Mouse (Mus musculus) neural tube, embryonic 13.5 days (tissue): ENCODE measurements around the gene Cryab. TPM values are rescaled to one million over a fixed set of nuclear protein-coding genes. Genes with fewer than 3 reads are reported as not detected.
A peak's percentile ranks its signal among the peaks of the same experiment; 100 is the strongest.

ENCODE experiments used
- ATAC-seq: fragments of 200-750 bp; cut with Nextera tagmentation; 2 replicates; pipeline ENCODE4 v1.8.0; 2017; ENCODE audit warnings: low read depth, mild to moderate bottlenecking, moderate TSS enrichment, moderate library complexity
- H3K27ac ChIP-seq: fragments of 300-500 bp; sonication (generic); replicated peaks from 2 replicates; pipeline ENCODE4 v1.5.1; 2015; ENCODE audit warnings: moderate library complexity, mild to moderate bottlenecking, inconsistent platforms
- H3K27me3 ChIP-seq: fragments of 300-500 bp; sonication (generic); 2 replicates; pipeline ENCODE4 v1.6.1; 2015; ENCODE audit warnings: mild to moderate bottlenecking, inconsistent platforms
- H3K36me3 ChIP-seq: fragments of 300-500 bp; sonication (generic); 2 replicates; pipeline ENCODE4 v1.6.1; 2015; ENCODE audit warnings: mild to moderate bottlenecking, inconsistent platforms
- H3K4me1 ChIP-seq: fragments of 300-500 bp; sonication (generic); replicated peaks from 2 replicates; pipeline ENCODE4 v1.6.1; 2015; ENCODE audit warnings: inconsistent platforms
- H3K4me2 ChIP-seq: fragments of 300-500 bp; sonication (generic); 2 replicates; pipeline ENCODE4 v1.6.1; 2015; ENCODE audit warnings: inconsistent platforms, mild to moderate bottlenecking, moderate library complexity
- H3K4me3 ChIP-seq: fragments of 300-500 bp; sonication (generic); 2 replicates; pipeline ENCODE4 v1.5.1; 2015; ENCODE audit warnings: mild to moderate bottlenecking, inconsistent platforms
- H3K9ac ChIP-seq: fragments of 300-500 bp; sonication (generic); 2 replicates; pipeline ENCODE4 v1.6.1; 2015; ENCODE audit warnings: moderate library complexity, mild to moderate bottlenecking, inconsistent platforms
- H3K9me3 ChIP-seq: fragments of 300-500 bp; sonication (generic); 2 replicates; pipeline ENCODE4 v1.6.1; 2016; ENCODE audit warnings: inconsistent platforms
- WGBS: fragments of 180-500 bp; shearing (Covaris S2); methylation state at CpG from one replicate; pipeline ENCODE4 v1.1.7; 2015; 5-methylcytosine and 5-hydroxymethylcytosine counted together
- polyA plus RNA-seq: library from polyadenylated mRNA; unstranded; fragments of >200 nt; fragmentation: Nextera tagmentation; extraction: Ambion mirVana; gene quantifications from 2 replicates; pipeline ENCODE4 v1.2.1, GENCODE M21; 2015

Cryab gene
- polyA plus RNA-seq, 1 experiment from 2014 or later, result 15.3 TPM

DNA sequence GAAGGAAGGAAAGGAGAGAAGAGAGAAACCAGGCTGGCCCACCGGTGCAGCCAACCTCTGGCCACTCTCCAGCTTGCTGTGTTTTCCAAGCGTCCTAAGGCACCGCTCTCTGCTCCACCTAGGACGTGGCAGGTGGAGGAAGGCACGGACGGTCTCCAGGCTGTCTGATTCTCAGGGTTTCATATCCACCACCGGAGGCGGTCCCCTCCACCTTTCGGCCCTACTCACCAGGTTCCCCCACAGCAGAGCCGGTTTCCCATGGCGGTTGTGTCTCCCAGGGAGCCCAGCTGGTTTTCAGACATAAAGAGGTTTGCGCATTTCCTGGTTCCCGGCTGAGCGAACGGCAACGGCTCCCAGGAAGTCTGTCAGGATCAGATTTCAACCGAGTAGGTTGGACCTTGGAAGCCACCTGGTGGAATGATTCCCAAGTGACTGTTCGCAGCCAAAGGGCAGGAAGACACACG lies 4.9 kb upstream of the Cryab start, which contains the start of gene 2310030G06Rik:
Gene 2310030G06Rik, minus strand, starts transcription at position 323 of the 464 bp plus-strand sequence.
- Histone ChIP-seq H3K9me3 (no peaks in the 10 kb centered on the region), H3K36me3 (no peaks in the 10 kb centered on the region), H3K4me1 (peaks cover 13% of the 10 kb centered on the region), H3K4me2 (peak within 1 kb of the TSS; percentile 61), H3K27ac (no peak within 1 kb of the TSS), H3K27me3 (peaks cover 8% of the 10 kb centered on the region), H3K4me3 (peak within 1 kb of the TSS; percentile 36), H3K9ac (peak within 1 kb of the TSS; percentile 66)
- ATAC-seq, result no peak; the same call in 1 of the 2 replicates
- 2% methylated on average over 19 of the region's 19 CpGs for WGBS

DNA sequence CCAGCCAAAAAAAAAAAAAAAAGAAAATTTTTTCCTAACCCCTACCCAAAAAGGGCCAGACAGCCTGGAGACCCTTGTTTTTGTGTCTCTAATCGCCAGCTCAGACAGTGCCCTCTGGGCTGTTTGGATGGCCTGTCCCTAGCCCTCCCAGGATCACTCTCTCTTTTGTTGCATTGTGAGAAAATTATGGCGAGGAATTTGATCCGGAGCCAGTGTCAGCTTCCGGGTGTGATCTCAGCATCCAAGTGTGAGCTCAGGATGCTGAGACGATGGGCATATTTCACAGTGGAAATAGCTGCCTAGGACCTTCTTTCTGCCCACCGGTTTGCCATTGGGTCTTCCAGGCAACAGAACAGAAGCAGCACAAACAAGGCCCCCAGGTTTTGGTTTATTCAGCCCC lies 419 bp upstream of the Cryab start:
- no peaks in the 10 kb centered on the region for H3K9me3 ChIP-seq
- H3K4me1 ChIP-seq, result peaks cover 13% of the 10 kb centered on the region
- H3K27ac ChIP-seq, result no peak overlapping the region
- H3K4me3 ChIP-seq, result no peak overlapping the region
- 64% methylated on average over 6 of the region's 6 CpGs for WGBS
- no peaks in the 10 kb centered on the region for H3K36me3 ChIP-seq
- no peak overlapping the region for H3K9ac ChIP-seq
- ATAC-seq, result no peak
- no peak overlapping the region for H3K4me2 ChIP-seq
- H3K27me3 ChIP-seq, result peaks cover 7% of the 10 kb centered on the region; the same call in 1 of the 2 replicates

DNA sequence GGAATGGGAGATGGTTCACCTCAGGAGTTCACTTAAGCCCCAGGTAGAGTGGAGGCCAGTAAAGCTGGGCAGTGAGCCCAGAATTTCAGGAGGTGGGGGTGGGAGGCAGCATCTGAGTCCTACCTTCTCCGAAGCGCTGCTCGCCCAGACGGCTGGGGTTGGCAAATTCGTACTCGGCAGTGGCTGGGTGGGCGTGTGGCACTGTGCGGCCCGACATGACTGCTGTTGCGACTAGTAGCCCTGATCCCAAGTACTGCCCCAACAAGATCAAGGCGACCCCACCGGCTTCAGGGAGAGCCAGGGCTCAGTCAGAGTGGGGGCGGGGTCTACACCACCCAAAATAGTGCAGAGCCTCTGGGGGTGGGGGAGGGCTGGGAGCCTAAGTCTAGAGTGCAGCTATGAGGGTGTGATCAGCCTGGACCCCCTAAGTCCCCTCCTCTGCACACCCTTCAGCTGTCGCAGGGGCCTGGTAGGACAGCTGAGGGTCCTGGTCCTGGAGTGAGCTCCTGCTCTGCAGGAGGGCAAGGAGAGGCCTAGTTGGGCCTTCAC lies 1.0 kb downstream of the Cryab start, which contains the start of gene Hspb2:
Gene Hspb2, minus strand, starts transcription at position 301 of the 549 bp plus-strand sequence.
- Histone ChIP-seq H3K4me1 (no peaks in the 10 kb centered on the region), H3K4me2 (no peak within 1 kb of the TSS), H3K27me3 (no peaks in the 10 kb centered on the region), H3K4me3 (no peak within 1 kb of the TSS), H3K9me3 (no peaks in the 10 kb centered on the region), H3K36me3 (no peaks in the 10 kb centered on the region), H3K9ac (no peak within 1 kb of the TSS), H3K27ac (no peak within 1 kb of the TSS)
- 72% methylated on average over 14 of the region's 14 CpGs for WGBS
- no peak for ATAC-seq

DNA sequence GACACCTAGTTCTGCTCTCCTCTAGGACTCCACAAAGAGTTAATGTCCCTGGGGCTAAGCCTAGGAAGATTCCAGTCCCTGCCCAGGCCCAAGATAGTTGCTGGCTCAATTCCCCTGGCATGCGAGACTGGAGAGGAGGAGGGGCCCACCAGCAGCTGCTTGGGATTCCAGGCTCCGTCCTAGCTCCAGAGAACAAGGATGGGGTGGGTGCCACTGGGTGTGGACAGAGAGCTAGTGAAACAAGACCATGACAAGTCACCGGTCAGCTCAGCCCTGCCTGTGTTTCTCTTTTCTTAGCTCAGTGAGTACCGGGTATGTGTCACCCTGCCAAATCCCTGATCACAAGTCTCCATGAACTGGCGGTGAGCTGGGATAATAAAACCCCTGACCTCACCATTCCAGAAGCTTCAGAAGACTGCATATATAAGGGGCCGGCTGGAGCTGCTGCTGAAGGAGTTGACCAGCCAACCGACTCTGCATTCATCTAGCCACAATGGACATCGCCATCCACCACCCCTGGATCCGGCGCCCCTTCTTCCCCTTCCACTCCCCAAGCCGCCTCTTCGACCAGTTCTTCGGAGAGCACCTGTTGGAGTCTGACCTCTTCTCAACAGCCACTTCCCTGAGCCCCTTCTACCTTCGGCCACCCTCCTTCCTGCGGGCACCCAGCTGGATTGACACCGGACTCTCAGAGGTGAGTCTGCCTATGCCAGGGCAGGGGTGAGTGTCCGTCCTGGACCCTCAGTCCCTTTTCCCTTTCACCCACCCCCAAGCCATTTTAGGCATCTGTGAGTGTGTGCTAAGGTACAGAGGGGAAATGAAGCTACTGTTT lies 1.9 kb downstream of the Cryab start:
- Histone ChIP-seq H3K4me2 (no peak overlapping the region), H3K27me3 (no peaks in the 10 kb centered on the region), H3K4me3 (no peak overlapping the region), H3K9ac (no peak overlapping the region), H3K9me3 (no peaks in the 10 kb centered on the region), H3K27ac (no peak overlapping the region), H3K36me3 (no peaks in the 10 kb centered on the region), H3K4me1 (no peaks in the 10 kb centered on the region)
- ATAC-seq, result no peak
- WGBS, result 72% methylated on average over 17 of the region's 17 CpGs

DNA sequence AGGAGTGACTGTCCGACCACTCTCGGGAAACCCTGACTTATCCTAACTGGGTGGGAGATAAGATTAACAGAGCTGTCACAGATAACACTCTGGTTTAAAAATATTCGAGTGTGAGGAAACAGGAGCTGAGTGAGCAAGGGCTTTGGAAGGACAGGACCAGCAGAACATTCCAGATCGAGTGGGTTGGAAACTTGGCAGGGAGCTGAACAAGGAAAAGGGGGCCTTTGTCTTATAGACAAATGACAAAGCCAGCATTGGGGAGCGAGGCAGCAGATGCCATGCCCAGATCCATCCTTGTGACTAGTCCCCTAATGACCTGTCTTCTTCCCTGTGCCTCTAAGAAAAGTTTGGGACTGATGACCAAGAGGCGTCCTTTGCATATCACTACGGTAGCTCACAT lies 2.8 kb downstream of the Cryab start:
- no peaks in the 10 kb centered on the region for H3K27me3 ChIP-seq
- H3K27ac ChIP-seq, result no peak overlapping the region
- H3K9ac ChIP-seq, result no peak overlapping the region
- no peaks in the 10 kb centered on the region for H3K9me3 ChIP-seq
- ATAC-seq, result no peak
- no peaks in the 10 kb centered on the region for H3K36me3 ChIP-seq
- WGBS, result 72% methylated on average over 7 of the region's 7 CpGs
- H3K4me1 ChIP-seq, result no peaks in the 10 kb centered on the region
- H3K4me2 ChIP-seq, result no peak overlapping the region
- H3K4me3 ChIP-seq, result no peak overlapping the region

DNA sequence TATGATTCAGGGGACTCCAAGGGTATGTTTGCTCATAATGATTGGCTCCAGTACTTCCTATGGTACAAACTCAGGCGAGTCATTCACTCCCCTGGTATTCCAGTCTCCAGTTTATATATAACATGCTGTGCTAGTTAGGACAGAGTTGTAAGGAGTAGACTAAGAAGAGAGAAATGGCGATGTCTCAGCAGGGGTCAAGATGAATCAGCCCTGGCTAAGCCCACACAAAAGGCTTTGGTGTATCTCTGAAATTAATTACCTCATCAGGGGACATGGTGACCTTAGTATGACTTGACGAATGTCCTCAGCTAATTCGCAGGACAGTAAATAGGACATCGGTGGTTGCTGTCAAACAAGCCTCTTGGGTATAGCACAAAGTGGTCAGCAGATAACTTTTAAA lies 5.6 kb downstream of the Cryab start:
- Histone ChIP-seq H3K27ac (no peak overlapping the region), H3K9ac (no peak overlapping the region), H3K27me3 (no peaks in the 10 kb centered on the region), H3K4me3 (no peak overlapping the region), H3K36me3 (no peaks in the 10 kb centered on the region), H3K4me2 (no peak overlapping the region), H3K9me3 (no peaks in the 10 kb centered on the region), H3K4me1 (no peaks in the 10 kb centered on the region)
- ATAC-seq, result no peak
- WGBS, result 30% methylated on average over 5 of the region's 5 CpGs

DNA sequence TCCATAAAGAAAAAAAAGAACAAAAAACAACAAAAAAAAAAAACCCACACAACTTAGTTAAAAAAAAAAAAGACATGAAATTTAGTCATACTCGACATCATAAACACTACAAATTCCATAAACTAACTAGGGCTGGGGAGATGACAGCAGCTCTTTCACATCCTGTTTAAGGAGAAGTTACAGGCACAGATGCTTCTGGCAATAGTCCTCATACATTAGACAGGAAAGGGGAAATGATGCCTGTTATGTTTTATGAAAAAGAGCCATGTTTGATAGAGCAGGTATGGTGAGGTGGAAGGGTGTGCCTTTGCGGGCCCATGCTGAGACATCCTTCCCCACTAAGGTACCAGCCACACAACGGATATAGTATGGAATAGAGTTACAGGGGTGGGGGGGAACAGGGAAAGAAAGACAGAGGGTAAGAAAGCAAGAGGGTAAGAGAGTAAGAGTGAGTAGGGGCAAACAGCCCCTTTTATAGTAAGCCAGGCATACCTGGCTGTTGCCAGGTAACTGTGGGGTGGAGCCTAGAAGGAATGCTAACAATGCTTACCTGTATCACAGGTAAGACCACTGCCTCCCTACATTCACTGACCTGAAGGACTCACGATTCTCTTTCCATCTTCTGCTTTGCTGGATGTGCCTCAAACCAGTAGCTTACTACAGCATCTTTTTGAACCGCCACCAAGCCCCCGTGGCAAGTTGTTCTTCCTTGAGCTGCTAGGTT lies 10.6 kb downstream of the Cryab start:
- H3K4me1 ChIP-seq, result no peaks in the 10 kb centered on the region
- H3K27me3 ChIP-seq, result no peaks in the 10 kb centered on the region
- H3K9ac ChIP-seq, result no peak overlapping the region
- WGBS, result 65% methylated on average over 6 of the region's 6 CpGs
- no peaks in the 10 kb centered on the region; the same call in 1 of the 2 replicates for H3K36me3 ChIP-seq
- no peaks in the 10 kb centered on the region for H3K9me3 ChIP-seq
- no peak overlapping the region for H3K4me3 ChIP-seq
- H3K4me2 ChIP-seq, result no peak overlapping the region
- H3K27ac ChIP-seq, result no peak overlapping the region
- ATAC-seq, result no peak

DNA sequence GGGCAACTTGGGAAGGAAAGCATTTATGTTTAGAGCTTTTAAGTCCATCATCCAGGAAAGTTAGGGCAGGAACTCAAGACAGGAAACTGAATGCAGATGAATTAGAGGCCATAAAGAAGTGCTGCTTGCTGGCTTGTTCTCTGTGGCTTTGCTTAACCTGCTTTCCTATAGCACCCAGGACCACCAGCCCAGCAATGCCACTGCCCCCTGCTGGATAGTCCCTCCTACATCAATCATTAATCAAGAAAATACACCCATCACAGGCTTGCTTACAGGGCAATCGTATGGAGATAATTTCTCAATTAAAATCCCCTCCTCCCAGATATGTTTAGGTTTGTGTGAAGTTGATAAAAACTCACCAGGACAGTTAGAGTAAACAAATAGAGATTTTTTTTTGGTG lies 12.2 kb downstream of the Cryab start:
- no peak overlapping the region for H3K27ac ChIP-seq
- no peak overlapping the region for H3K9ac ChIP-seq
- no peak overlapping the region for H3K4me3 ChIP-seq
- no peak for ATAC-seq
- H3K4me1 ChIP-seq, result peaks cover 9% of the 10 kb centered on the region
- no peaks in the 10 kb centered on the region for H3K27me3 ChIP-seq
- WGBS, result 74% methylated on average over 1 of the region's 1 CpGs
- H3K4me2 ChIP-seq, result no peak overlapping the region
- no peaks in the 10 kb centered on the region; the same call in 1 of the 2 replicates for H3K36me3 ChIP-seq
- no peaks in the 10 kb centered on the region for H3K9me3 ChIP-seq

DNA sequence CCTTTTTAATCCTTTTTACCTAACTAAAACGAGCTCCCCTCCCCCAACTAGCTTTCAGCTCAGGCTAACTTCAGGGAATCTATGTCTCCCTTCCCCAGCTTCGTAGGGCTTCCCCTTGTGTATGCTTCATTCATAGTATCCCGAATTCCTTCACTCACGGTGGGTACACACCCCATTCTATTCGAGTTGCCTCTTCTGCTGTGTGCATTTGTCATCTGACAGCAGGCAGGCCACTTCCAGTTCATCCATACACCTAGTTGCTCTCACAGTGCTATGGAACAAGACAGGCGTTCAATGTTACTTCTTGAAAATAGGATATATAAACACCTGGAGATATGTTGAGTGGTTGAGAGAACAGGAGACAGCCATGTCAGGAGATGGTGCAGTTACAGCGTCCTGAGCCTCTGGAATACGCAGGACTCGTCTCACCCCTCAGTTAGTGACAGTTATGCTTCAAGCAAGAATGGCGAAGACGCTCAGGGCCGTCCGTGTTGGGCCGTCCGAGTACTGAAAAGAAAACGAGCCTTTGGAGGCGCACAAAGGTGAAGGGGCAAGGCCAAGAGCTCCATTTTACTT lies 16.5 kb downstream of the Cryab start:
- peaks cover 11% of the 10 kb centered on the region for H3K36me3 ChIP-seq
- peak; percentile 71 for ATAC-seq
- H3K4me3 ChIP-seq, result peak overlapping the region; percentile 62
- H3K4me1 ChIP-seq, result peaks cover 19% of the 10 kb centered on the region
- peak overlapping the region; percentile 72 for H3K4me2 ChIP-seq
- 7% methylated on average over 17 of the region's 17 CpGs for WGBS
- peak overlapping the region; percentile 81 for H3K9ac ChIP-seq
- H3K27me3 ChIP-seq, result no peaks in the 10 kb centered on the region
- no peaks in the 10 kb centered on the region for H3K9me3 ChIP-seq
- H3K27ac ChIP-seq, result peak overlapping the region; percentile 92

DNA sequence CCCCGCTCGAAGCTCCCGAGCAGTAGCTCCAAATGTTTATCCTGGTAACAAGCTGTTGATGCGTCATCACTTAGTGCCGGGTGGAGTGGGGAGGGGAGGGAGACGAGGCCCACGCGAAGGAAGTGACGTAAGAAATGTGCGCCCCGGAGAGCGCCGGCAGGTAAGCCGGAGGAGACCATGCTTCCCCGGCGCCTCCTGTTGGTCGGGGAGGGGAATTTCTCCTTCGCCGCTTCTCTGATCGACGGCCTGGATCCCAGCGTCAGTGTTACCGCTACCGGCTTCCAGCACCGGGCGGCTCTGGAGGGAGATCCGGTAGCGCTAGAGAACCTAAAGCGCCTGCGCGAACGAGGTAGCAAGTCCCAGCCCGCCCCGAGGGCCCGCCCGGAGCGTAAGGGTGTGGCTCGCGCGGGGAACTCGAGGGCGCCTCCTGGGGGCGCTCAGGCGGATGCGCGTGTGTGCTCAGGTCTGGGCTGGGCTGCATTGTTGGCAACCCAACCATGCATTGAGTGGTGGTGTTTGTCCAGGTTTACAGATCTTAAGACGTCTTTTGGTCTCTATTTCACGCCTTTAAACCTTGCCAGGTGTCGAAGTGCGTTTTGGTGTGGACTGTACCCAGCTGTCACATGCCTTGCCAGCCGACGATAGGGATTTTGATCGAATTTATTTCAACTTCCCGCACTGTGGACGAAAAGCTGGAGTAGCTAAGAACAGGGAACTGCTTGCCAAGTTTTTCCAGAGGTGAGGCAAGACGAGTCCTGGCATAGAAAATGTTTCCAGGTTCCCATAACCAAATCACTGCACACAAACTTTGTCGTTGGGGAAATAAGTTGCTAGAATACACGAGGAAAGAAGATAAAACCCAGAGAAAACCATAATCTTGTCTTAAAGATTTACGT lies 17.2 kb downstream of the Cryab start, which contains the start of gene Fdxacb1:
Gene Fdxacb1, plus strand, starts transcription at position 130 of the 896 bp plus-strand sequence.
- Histone ChIP-seq H3K4me3 (peak within 1 kb of the TSS; percentile 62), H3K27me3 (no peaks in the 10 kb centered on the region), H3K9me3 (no peaks in the 10 kb centered on the region), H3K4me1 (peaks cover 19% of the 10 kb centered on the region), H3K4me2 (peak within 1 kb of the TSS; percentile 72), H3K36me3 (peaks cover 11% of the 10 kb centered on the region), H3K9ac (peak within 1 kb of the TSS; percentile 81), H3K27ac (peak within 1 kb of the TSS; percentile 92)
- ATAC-seq, result peak; percentile 96
- WGBS, result 5% methylated on average over 59 of the region's 59 CpGs

DNA sequence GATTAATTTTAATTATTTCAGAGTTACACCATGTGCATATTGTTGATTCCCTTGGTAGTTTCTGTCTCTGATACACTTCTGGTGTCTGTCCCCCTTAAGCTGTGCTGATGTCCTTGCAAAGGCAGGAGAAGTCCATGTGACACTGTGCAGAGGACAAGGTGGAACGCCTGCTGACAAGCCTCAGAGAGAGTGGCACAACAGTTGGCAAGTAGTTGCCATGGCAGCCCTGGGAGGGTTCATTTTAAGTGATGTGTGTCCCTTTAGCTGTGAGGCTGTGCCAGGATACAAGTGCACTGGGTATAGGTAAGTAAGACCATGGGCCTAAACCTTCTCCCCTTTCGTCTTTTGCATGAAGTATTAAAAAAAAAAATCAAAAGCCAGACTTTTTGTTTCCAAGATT lies 18.9 kb downstream of the Cryab start:
- 85% methylated on average over 2 of the region's 2 CpGs for WGBS
- no peak overlapping the region for H3K4me3 ChIP-seq

More for the DNA sequence above, 18.9 kb downstream of the Cryab start:
- Histone ChIP-seq H3K27me3 (no peaks in the 10 kb centered on the region), H3K36me3 (peaks cover 11% of the 10 kb centered on the region), H3K4me2 (no peak overlapping the region), H3K9me3 (no peaks in the 10 kb centered on the region), H3K27ac (no peak overlapping the region), H3K9ac (peak overlapping the region; percentile 26; the same call in 1 of the 2 replicates), H3K4me1 (peaks cover 35% of the 10 kb centered on the region)
- no peak for ATAC-seq
